Mouse (Mus musculus) kidney, postnatal 25 days (tissue): ENCODE measurements around the gene Tenm4.
"Not testable (repeated sequence)": the region's sequence is repeated elsewhere in the genome, so short reads cannot be mapped to it uniquely, and the experiment has no call there.

Source experiments
- DNase-seq, 2 experiments: peaks; one replicate each; pipeline ENCODE4 v3.0.0; 2021; ENCODE audit warnings: mixed read lengths in 2 of 2

The Tenm4 gene

GRCm38 (mm10) chr7:96597871-96598270 lies 426.8 kb downstream of the Tenm4 start:
- no peak for DNase-seq

DNA sequence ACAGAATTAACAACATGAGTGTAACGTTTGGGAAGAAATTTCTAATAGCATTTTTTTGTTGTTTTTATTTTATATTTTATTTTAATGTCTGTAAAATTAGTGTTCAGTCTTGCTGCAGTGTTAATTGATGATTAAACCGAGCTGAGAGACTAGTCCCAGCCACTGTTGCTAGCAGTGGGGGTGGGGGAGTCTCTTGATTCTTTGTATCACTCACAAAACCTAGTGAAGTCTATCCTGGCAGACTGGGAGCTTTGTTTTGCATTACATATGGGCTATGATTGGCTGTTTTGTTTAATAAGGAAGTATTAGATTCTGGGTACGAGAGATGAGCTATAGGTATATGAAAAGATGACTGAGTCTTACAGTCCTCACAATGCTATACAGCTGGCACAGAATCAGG lies 428.0 kb downstream of the Tenm4 start:
- DNase-seq, result no peak

- DNase-seq, result no peak
Observed at GRCm38 (mm10) chr7:96600381-96600941, 429.4 kb downstream of the Tenm4 start.

DNA sequence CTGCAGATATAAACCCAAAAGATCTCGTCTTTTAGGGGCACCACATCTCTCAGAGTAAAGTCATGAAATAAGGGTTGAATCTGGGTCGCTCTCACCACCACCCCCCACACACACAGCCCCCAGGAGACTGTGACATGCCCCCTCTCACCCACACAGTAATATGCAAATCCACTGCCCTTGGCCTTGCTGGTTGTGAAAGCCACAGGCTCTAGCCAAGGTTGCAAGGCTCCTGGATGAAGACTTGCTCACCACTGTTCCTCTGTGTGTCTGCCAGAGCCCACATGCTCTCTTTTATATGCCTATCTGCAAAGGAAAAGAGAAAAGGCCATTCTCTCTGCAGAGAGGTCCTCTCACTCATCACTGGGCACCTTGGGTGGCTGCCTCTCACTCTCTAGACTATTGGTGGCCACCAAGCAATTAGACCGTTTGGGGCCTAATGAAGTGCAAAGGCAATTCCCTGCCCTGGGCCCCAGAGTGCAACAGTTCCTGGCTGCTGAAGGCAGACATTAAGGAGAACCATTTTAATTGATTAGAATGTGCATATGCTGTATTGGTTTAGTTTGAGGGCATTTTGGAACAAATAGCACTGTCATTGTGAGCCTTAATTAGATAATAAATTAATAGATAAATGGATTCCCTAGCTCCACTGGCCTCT lies 433.2 kb downstream of the Tenm4 start:
- no peak for DNase-seq

GRCm38 (mm10) chr7:96605316-96605715 lies 434.3 kb downstream of the Tenm4 start:
- no peak for DNase-seq

DNA sequence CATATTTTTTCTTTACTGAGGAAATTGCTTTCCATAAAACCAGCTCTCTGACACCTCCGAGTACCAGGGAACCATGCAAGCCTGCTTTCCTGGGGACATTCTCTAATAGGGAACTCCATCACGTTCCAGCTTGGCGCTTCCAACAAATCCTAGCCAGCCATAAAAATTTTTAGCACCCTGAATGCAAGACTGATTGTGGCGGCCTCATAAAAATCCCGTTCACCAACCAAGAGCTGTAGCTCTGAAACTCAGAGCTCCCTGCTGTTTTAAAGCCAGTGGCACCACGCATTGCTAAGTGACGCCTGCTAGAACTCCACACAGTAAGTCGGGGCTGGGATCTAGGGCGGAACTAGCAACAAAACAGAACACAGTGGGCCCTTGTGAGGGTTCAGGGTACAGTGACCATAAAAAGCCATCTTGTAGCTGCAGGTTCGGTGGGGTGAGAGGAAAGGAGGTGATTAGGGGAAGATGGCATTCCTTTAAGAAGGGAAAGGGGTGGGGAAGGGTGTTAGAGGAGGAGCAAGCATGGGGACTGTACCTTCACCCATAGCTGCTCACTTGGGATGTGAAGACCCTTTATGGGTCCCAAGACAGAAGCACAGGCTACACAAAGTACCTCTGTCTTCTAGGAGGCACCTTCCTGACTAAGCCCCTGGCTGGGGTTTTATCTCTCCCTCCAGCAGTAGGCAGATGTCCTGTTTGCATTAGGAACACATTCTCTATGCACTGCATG lies 439.0 kb downstream of the Tenm4 start:
- DNase-seq, result no peak

- DNase-seq, result no peak
Observed at GRCm38 (mm10) chr7:96617371-96617770, 446.3 kb downstream of the Tenm4 start.

DNA sequence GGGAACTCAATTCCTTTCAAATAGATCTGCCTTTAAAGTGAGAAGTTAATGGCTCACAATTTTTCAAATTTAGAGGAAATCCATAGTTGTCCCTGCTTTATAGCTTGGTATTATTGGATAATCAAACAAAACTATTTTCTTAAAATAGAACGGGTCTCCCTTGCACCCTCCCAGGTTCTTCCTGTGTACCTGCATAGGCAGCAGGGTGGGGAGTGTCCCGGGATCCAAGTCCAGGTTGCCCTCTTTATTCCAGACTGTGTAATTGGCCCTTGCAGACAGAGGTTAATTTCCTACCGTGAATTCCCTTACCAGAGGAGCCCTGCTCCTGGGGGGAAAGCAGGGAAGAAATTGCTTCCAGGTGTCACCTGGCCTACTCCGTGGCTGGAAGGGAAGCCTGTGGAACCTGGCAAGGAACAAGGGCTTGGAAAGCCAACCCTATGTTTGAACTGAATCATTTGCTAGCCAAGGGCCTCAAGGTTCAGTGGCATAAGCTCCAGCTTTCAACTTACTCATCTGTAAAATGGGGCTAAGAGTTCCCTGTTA lies 449.0 kb downstream of the Tenm4 start:
- no peak for DNase-seq

DNA sequence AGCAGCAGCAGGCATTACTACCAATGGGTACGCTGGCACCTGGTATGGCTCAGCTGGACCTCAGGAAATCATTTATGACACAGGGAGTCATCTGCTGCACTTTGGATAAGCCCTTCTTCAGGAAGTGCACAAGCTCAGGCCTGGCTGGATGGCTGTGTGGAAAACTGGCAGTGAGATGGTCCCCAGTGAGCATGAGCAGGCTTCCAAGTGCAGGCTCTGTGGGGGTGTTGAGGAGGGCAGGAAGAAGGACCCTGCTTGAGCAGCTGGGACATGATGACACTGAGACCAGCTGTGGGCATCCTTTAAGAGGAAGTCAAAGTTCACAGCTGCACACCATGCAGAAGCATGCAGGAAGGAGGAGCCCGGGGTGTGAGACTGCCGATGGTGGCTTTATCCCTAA lies 455.3 kb downstream of the Tenm4 start:
- DNase-seq, result no peak

- not testable (repeated sequence) for DNase-seq
Observed at GRCm38 (mm10) chr7:96630551-96630950, 459.5 kb downstream of the Tenm4 start.

DNA sequence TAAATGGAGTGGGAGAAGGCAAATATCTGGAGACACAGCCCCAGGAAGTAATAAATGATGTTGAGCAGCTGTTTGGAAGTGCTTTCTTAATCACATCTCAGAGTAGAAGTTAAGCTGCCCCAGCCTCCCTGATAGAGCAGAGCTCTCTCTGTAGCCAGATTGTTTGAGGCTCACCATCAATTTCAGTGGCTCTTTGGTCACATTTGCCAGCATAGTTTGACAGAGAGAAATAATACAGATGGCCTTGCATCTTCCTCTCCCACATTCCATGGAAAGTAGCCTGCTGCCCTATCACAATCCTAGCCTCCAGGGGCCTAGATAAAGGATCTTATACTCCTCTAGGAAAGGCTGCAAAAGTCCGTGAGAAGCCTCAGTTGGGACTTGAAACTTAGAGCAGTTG lies 462.0 kb downstream of the Tenm4 start:
- no peak for DNase-seq

- DNase-seq, result no peak
Observed at GRCm38 (mm10) chr7:96635830-96636440, 464.9 kb downstream of the Tenm4 start.

GRCm38 (mm10) chr7:96643461-96644204 lies 472.6 kb downstream of the Tenm4 start:
- peak; percentile 48 to 63 for DNase-seq

DNA sequence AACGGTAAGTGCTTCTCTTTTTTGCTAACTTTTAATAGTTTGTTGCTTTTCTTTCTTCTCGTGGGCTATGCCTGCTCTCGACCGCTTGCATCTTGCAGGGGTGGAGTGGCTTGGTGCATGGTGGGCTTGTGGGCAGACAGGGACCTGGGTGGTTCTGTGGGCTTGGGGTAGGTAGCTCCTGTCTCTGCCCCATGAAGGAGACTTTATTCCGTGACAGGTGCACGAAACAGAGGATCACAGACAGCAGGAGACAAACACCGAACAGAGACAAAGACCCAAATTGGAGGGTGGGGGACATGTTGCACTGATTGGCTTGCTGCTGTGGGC lies 473.1 kb downstream of the Tenm4 start:
- no peak for DNase-seq

DNA sequence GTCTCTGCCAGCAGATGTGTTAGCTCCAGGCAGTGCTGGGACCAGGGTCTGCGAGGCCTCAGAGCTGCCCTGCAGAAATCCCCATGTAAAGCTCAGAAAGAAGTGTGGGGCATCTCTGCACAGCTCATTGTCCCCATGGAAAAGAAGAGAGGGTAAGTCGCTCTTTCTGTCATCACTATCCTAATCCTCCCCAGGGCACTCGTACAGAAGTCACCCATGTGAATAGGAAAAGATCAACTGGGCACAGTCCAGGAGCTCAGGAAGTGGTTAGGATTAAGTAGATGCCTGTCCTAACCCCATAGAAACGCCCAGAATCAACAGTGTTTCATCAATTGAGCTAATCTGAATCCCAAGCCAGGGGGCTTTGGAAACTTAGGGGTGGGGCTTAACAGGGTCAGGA lies 476.6 kb downstream of the Tenm4 start:
- no peak for DNase-seq

GRCm38 (mm10) chr7:96648606-96649005 lies 477.6 kb downstream of the Tenm4 start:
- no peak for DNase-seq

GRCm38 (mm10) chr7:96649171-96649570 lies 478.1 kb downstream of the Tenm4 start:
- DNase-seq, result no peak

DNA sequence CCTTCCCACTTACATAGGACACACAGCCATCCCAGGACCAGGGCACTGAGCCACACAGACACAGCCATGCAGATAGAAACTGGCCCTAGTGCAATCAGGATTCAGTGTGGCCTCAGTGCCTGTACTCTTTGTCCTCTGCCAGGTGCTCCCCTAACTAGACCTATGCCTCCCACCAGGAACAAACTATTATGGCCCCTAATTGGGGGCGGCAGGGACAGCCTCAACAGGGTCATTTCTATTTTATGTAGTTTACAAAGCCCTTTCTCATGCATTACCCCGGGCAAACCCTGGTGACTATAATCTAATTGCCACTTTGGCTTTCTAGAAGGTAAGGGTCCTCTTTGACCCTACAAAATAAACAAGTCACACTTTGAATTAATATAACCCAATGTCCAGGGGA lies 479.4 kb downstream of the Tenm4 start:
- no peak for DNase-seq

DNA sequence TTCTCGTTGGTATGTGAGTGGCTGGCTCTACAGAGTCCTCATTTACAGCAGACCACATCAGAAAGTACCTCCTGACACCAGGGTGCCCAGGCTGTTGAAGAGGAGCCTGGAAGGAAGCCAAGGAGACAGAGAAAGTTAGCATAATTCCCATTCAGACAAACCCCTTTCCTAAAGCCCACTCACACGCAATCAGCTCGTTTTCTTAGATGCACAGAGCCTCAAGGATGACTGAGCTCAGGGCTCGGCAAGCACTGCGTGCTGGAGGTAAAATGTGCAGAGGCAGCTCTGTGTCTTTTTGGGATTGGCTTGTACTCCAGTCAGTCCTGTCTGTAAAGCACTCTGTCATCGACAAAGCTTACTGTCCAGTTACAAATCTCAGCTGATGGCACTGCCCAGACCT lies 480.0 kb downstream of the Tenm4 start:
- no peak for DNase-seq

DNA sequence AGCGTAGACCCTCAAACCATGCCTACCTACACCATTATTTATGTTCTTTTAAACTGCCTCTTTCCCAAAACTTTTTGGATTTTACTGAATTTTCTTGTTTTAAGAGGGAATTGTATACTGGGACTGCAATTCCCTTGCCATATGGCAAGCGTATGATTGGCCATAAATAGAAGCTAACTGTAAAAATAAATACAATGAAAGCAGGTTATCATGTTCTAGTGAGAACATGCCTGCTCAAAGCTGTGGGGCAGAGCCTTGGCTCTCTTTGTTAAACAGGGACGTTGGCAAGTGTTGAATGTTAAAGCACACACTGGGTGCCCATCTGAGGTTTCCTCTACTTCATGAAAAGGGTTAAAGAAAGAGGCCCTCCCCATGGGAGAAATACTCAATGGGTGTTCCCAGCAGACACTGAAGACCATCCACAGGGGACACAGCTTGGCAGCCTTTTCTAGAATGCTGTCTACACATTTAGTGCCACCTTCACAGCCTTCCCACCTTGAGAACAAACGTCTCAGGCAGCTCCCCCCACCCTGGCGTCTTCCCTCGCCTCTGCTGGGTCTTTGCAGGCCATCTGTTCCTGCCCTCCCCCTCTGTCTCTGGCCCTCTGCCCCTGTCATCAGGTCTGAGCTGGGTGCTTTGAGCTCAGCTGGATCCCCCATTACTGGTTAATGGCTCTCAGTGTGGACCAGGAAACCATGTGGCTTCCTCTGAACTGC lies 480.7 kb downstream of the Tenm4 start:
- DNase-seq, result no peak

DNA sequence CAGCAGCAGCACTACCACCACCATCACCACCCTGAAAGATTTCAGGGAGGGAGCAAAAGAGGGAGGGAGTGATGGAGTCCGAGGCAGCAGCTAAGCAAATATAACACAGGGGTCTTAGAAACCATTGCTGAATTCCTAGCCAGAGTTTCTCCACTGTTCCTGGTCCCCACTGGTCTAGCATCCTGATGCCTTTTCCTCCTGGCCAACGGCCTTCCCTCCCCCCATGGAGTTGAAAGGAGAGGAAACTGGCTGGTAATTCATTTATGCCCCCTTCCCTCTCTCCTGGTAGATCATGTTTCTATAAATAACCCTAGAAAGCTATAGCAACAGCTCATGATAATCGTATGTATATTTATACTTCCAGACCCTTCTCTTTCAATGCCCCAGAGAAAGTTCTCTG lies 481.8 kb downstream of the Tenm4 start:
- no peak for DNase-seq

- DNase-seq, result no peak
Observed at GRCm38 (mm10) chr7:96654206-96654605, 483.2 kb downstream of the Tenm4 start.
